Mouse (Mus musculus) spleen, embryonic (tissue): ENCODE data around the gene Crlf1.

Experiments used
- CTCF ChIA-PET: fragments of 350-600 bp; sonication (Branson Sonifier 250); formaldehyde crosslinking; loops from one replicate; lab custom pipeline; 2022; lab: Charles Lee

Gene Crlf1

DNA sequence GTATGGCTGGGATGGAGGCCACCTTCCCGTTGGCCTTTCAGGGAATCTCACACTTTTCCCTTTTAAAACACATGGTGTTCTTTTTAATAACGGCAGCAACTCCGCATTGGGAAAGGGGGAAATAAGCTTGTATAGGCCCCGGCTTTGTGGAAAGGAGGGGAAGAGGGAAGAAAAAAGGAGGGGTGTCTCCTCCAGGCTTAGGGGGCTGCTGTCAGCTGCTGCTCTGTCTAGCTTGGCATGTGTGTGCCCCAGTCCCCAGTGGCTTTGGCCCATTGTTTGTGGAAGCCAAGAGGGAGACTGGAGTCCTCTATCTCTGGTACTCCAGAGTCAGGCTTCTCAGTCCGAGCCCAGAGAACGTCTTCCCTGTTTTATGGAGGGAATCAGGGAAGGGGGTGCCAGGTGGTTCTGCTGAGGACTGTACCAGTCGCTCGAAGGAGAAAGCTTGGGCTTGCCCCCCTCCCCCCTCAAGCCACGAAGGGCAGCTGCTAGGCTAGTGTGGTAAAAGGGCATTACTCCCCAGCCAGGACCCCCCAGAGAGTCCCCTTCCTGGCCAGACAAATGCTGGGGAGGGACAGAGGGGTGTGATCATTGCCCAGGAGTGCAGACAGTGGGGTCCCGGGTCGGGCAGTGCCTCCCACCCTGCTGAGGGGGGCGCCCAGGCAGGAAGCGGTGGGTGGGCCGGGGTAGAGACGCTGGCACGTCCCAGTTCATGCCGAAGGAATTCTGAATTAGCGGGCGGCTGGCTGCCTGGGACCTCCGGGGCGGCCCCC is 2.2 kb downstream of the Crlf1 start:
- CTCF ChIA-PET = no interaction called here

GRCm38 (mm10) chr8:70495771-70496062 is 2.8 kb downstream of the Crlf1 start:
- CTCF ChIA-PET = no interaction called here

DNA sequence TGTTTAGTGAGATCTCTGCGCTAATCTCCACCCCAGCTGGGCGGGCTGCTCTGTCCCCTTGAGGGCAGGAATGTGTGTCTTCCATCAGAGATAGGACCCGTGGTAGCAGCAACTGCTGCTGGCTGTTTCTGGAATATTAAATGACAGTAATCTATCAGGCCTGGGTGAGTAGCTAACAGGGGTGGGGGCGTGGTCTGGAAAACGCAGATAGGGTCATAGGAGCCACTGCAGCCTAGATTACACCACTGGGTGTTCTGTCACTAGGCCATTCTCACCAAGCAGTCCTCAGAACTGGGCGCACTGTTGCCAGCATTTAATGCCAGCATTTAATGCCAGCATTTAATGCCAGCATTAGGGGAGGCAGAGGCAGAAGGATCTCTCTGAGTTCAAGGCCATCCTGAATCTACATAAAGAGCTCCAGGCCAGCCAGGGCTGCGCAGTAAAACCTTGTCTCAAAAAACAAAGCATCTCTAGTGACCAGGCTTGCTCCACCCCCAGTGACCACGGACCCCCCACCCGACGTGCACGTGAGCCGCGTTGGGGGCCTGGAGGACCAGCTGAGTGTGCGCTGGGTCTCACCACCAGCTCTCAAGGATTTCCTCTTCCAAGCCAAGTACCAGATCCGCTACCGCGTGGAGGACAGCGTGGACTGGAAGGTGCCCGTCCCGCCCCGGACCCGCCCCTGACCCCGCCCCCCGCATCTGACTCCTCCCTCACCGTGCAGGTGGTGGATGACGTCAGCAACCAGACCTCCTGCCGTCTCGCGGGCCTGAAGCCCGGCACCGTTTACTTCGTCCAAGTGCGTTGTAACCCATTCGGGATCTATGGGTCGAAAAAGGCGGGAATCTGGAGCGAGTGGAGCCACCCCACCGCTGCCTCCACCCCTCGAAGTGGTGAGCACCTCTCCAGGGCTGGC is 7.7 kb downstream of the Crlf1 start:
- CTCF ChIA-PET = interaction anchor here (0.6 kb wide), 2 partner anchors 155 to 263 kb away, joined by 4 read pairs; no protein-coding TSS in a partner anchor

DNA sequence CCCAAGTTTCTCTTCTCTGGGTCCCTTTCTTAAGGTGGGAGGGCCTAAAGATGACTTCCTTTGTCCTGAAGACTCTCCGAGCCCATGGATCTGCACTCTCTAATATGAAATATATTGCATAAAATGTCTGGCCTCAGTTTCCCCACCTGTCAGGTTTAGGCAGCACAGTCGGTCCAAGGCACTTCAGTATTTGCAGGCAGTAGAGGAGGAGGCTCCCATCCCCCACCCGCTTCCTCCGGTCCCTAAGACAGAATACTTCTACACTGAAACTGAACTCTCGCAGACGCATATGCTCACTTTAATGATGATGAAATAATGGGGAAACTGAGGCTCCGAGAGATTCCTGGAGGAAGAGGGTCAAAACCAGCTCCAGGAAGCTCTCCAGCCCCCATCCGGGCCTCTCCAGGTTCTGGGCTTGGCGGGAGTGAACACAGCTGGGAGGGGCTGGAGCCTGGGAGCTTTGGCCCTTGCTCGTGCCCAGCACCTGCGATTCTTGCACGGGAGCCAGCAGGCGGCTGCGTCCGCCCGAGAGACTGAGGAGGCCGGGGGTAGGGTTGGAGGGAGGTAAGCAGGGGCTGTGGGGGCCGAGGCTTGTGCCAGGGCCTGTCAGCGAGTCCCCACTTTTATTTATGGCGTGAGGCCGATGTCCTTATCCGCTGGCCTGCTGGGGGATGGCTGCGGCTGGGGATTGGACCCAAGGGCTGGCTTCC is 9.0 kb downstream of the Crlf1 start:
- CTCF ChIA-PET = no interaction called here

DNA sequence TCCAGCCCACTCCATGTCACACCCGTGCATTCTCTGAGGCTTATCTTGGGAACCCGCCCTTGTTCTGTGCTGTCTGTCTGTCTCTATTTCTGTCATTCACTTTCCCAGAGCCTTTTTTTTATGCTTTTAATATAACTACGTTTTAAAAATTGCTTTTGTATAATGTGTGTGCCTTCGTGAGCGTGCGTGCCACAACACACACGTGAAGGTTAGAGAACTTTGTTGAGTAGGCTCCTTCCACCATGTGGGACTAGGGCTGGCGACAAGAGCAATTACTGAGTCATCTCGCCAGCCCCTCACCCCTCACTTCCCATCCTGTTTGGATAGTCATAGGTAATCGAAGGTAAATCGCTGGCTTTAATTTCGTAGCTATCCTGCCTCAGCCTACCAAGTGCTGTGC is 9.6 kb downstream of the Crlf1 start:
- CTCF ChIA-PET = interaction anchor here (0.7 kb wide), 1 partner anchor 597 kb away, joined by 3 read pairs; no protein-coding TSS in a partner anchor

- CTCF ChIA-PET = interaction anchor here (0.7 to 0.8 kb wide), 2 partner anchors 598 to 683 kb away, joined by 3 to 7 read pairs; no protein-coding TSS in a partner anchor
Observed at GRCm38 (mm10) chr8:70503062-70503750, 10.2 kb downstream of the Crlf1 start.

DNA sequence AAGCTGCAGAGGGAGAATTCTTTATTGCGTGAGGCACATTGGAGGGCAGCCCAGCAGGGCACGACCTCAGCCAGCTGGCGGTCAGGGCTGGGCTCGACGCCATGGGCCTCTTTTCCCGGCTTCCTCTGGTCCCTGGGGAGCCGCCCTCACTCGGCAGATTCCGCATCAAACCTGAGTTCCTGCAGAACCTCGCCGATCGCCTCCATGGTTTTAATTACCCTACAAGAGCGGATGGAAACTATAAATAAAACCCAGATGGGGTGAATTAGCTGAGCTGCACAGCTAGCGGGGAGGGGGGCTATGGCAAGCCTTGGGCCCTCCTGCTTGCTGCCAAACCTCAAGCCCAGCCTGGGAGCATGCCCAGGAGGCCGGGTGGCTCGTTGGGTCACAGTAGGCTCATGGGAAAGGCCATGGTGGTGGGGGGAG is 11.3 kb downstream of the Crlf1 start:
- CTCF ChIA-PET = interaction anchor here (1.0 kb wide), 1 partner anchor 78 kb away, joined by 3 read pairs; no protein-coding TSS in a partner anchor

DNA sequence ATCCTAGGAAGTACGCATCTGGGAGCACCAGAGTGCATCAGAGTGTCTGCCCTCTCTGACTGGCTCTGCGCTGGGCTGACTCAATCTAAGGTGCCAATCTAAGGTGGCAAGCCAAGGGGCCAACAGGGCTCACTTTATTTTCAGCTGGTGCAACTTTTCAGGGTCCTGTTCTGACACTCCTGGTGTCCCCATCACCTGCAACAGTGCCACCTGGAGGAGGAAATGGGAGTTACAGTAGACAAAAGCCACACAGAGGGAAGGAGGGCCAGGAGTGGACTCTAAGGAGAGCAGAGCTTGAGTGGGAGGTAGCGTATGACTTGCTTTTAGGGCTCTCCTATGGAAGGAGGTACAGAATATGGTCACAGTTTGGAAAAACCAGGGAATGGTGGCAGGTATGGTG is 11.9 kb downstream of the Crlf1 start:
- CTCF ChIA-PET = interaction anchor here (0.6 to 1.0 kb wide), 3 partner anchors 14 to 203 kb away, joined by 3 to 9 read pairs (median 3); no protein-coding TSS in a partner anchor

DNA sequence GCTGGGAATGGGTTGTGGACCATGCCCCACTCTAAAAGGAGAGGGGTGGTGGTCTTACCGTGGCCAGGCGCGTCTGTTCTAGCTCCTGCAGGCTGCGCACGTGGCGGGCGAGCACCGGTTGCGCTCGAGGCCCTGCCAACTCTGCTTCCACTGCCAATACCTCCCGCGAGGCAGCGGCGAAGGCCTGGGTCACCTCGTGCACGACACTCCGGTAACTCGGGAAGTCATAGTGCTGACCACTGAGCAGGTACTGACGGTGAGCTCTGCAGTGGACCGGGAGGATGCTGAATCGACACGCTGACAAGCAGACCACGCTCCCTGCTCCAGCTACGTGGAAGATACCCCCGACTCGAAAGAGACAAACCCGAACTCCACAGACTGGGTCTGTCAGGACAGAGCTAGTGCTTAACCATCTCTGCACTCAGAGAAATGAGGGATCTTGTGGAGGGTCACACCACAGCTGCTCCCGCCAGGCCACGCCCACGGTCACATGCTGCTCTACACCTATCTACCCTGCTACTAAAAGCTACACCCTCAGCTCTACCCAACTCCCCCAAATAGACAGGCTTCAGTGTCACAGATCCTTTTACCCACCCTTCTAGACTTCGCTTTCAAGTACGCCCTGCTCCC is 12.9 kb downstream of the Crlf1 start:
- CTCF ChIA-PET = interaction anchor here (0.6 to 0.8 kb wide), 4 partner anchors 15 to 204 kb away, joined by 3 to 9 read pairs (median 6); no protein-coding TSS in a partner anchor

DNA sequence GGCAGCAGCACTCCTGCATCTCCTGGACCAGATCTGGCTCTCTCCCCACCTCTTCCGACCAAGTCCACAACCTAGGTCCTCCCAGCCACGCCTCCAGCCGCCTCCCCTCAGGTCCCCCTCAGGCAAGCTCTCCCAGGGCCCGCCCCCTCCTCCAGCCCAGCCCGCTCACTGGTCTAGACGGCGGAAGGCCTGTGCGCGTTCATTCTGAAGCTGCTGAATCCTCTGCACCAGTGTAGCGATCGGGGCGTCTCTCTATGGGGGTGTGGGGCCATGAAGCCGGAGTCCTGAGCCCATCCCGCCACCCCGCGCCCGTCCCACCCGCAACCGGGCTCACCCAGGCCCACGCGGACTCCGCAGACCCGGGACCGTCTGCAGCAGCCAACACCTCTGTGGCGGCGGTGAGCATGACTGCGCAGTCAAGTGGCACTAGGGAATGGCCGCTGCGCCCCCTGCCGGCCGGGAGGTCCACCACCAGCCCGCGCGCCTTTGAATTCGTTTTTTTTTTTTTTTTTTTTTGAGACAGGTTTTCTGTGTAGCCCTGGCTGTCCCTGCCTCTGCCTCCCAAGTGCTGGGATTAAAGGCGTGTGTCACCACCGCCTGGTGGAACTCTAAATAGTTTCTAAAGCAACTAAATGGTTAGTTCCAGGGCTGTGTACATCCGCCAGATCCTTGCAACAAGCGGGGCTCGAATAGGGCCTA is 13.5 kb downstream of the Crlf1 start, which contains the start of gene Rex1bd:
Rex1bd (minus strand) TSS at position 425 of the 699 bp plus-strand sequence.
- CTCF ChIA-PET = interaction anchor here (0.6 to 0.8 kb wide), 2 partner anchors 47 to 72 kb away, joined by 3 to 8 read pairs; no protein-coding TSS in a partner anchor

- CTCF ChIA-PET = no interaction called here
Observed at GRCm38 (mm10) chr8:70507027-70507393, 14.1 kb downstream of the Crlf1 start.

- CTCF ChIA-PET = interaction anchor here (1.9 kb wide), 1 partner anchor 29 kb away, joined by 6 read pairs; the partner anchor contains the start of gene Ell
Observed at GRCm38 (mm10) chr8:70509281-70509952, 16.5 kb downstream of the Crlf1 start.

DNA sequence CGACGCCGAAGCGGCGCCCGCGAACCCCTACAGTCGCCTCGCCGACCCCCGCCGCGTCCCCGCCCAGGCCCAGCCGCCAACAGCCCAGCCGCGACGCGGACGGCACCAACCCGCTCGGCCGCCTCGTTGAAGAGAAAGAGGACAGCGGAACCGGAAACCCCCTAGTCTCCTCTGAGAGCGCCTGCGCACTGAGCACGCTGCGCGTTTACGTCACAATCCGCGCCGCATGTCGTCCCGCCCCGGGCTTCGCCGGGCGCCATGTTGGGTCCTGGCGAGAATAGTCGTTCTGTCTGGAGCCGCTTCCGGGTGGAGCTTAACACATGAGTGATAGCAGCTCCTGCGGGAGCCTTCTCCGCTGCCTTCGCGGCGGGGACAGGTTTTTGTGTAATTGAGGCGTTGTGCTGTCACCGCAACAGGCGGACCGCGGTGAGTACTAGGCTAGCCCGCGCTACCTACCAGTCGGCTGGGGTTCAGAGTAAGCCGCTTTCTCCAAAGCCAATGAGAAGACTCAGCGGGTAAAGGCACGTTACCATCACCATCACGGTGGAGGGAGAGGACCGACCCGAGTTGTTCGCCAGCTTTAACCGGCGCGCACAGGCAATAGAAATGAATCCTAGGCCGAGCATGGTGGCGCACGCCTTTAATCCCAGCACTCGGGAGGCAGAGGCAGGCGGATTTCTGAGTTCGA is 17.4 kb downstream of the Crlf1 start, which contains the start of gene Uba52:
Uba52 (minus strand) TSS at position 574 of the 688 bp plus-strand sequence.
- CTCF ChIA-PET = interaction anchor here (0.7 to 1.9 kb wide), 2 partner anchors 28 to 1927 kb away, joined by 3 to 6 read pairs; partner anchors contain the start of gene Ell

- CTCF ChIA-PET = interaction anchor here (0.7 to 1.4 kb wide), 5 partner anchors 8 to 1927 kb away, joined by 3 to 5 read pairs (median 3); no protein-coding TSS in a partner anchor
Observed at GRCm38 (mm10) chr8:70511174-70511573, 18.2 kb downstream of the Crlf1 start.

GRCm38 (mm10) chr8:70511770-70512169 is 18.8 kb downstream of the Crlf1 start:
- CTCF ChIA-PET = interaction anchor here (0.7 to 1.4 kb wide), 4 partner anchors 8 to 141 kb away, joined by 3 to 5 read pairs (median 3); no protein-coding TSS in a partner anchor

- CTCF ChIA-PET = interaction anchor here (0.7 to 1.4 kb wide), 2 partner anchors 11 to 141 kb away, joined by 3 read pairs; no protein-coding TSS in a partner anchor
Observed at GRCm38 (mm10) chr8:70512253-70512903, 19.4 kb downstream of the Crlf1 start.

DNA sequence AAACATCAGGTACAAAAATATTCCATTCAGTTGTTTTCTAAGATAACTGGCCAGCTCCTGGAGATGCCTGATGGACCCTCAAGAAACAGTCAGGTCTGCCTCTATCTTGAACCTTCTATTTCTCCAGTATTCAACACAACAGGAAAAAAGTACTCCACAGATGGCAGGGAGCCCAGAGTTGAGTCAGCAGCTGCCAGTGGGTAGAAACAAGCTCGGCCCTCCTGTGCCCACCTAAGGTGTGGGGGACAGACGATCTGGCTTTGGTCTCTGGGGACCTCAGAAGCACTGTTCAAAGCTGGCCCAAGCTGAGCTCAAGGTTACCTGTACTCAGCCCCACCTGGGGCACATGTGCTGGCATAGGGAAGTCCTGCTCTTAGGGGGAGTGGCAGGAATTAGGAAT is 20.5 kb downstream of the Crlf1 start:
- CTCF ChIA-PET = interaction anchor here (0.6 kb wide), 1 partner anchor 982 kb away, joined by 5 read pairs; no protein-coding TSS in a partner anchor
